Mouse (Mus musculus) gastrocnemius, adult 8-10 months (tissue): ENCODE data around the gene Tsn. TPM values are rescaled to one million over a fixed set of nuclear protein-coding genes. Genes with fewer than 3 reads are reported as not detected.

Experiments used
- total RNA-seq, 4 experiments: library from RNA; stranded (reverse); gene quantifications; 2 replicates each; pipeline ENCODE4 v1.2.4; 2022

Tsn gene
- total RNA-seq, 4 experiments from 2014 or later, result 43.8 to 54.3 (median 53.0) TPM

Other genes starting within 250 kb of the Tsn start
- gene Gm29106, start 135.2 kb downstream of the Tsn start, total RNA-seq, result not detected
- gene Nifk, start 10.1 kb upstream of the Tsn start, total RNA-seq, result 10 to 100 TPM; 14.6 to 17.1 (median 16.2) TPM
- 10 to 100 TPM; 45.8 to 55.5 (median 51.7) TPM for gene Clasp1, start 77.3 kb upstream of the Tsn start, total RNA-seq